Mouse (Mus musculus) ES-E14 (cell line): ENCODE results near the gene Lrp1. TPM values are rescaled to one million over a fixed set of nuclear protein-coding genes. Genes with fewer than 3 reads are reported as not detected.

Source experiments
- DNase-seq: peaks from one replicate; pipeline ENCODE4 v3.0.0-alpha.2; 2013; ENCODE audit warnings: low read depth, low spot score
- H3K27ac ChIP-seq: 2 replicates; pipeline ENCODE4 v1.5.1; 2012; ENCODE audit warnings: low read depth, mild to moderate bottlenecking, low read length, moderate library complexity, mixed read lengths; ENCODE audit not compliant: poor library complexity, insufficient read depth, severe bottlenecking
- H3K36me3 ChIP-seq: 2 replicates; pipeline ENCODE4 v1.6.1; 2012; ENCODE audit warnings: mild to moderate bottlenecking, low read length, moderate library complexity, mixed read lengths; ENCODE audit not compliant: control insufficient read depth, poor library complexity, insufficient read depth, severe bottlenecking
- H3K4me1 ChIP-seq, 2 experiments: fragments of 150-350 bp in 1 of 2; sonication (generic) in 1 of 2; 2 replicates each; pipeline ENCODE4 v1.6.1; 2012; ENCODE audit warnings: low read length in 2 of 2, mild to moderate bottlenecking in 1 of 2, mixed read lengths in 1 of 2; ENCODE audit not compliant: control insufficient read depth in 2 of 2, insufficient read depth in 2 of 2, poor library complexity in 1 of 2
- H3K4me3 ChIP-seq, 2 experiments: fragments of 150-350 bp in 1 of 2; sonication (generic) in 1 of 2; 2 replicates each; pipeline ENCODE4 v1.5.1; 2012; ENCODE audit warnings: low read length in 2 of 2, low read depth in 1 of 2, mild to moderate bottlenecking in 1 of 2, mixed read lengths in 1 of 2; ENCODE audit not compliant: insufficient read depth in 1 of 2, poor library complexity in 1 of 2, severe bottlenecking in 1 of 2
- H3K9ac ChIP-seq: 2 replicates; pipeline ENCODE4 v1.6.1; 2012; ENCODE audit warnings: low read depth, mild to moderate bottlenecking, low read length, mixed read lengths; ENCODE audit not compliant: poor library complexity, insufficient read depth, severe bottlenecking
- H3K9me3 ChIP-seq: fragments of 150-350 bp; sonication (generic); 2 replicates; pipeline ENCODE4 v1.6.1; 2012; ENCODE audit warnings: low read depth, mild to moderate bottlenecking, low read length; ENCODE audit not compliant: control insufficient read depth, insufficient read depth
- CHD2 ChIP-seq: IDR thresholded peaks from 2 replicates; pipeline ENCODE4 v1.6.1; 2014; ENCODE audit warnings: mild to moderate bottlenecking, low read depth, low read length, inconsistent platforms
- HCFC1 ChIP-seq: IDR thresholded peaks from 2 replicates; pipeline ENCODE4 v1.6.1; 2012; ENCODE audit warnings: low read length, inconsistent platforms, borderline replicate concordance; ENCODE audit not compliant: insufficient read depth
- MAFK ChIP-seq: IDR thresholded peaks from 2 replicates; pipeline ENCODE4 v1.6.1; 2014; ENCODE audit warnings: mild to moderate bottlenecking, low read depth, low read length, inconsistent platforms; ENCODE audit not compliant: insufficient read depth
- ZC3H11A ChIP-seq: IDR thresholded peaks from 2 replicates; pipeline ENCODE4 v1.6.1; 2012; ENCODE audit warnings: low read depth, mild to moderate bottlenecking, inconsistent platforms, low read length, borderline replicate concordance
- ZNF384 ChIP-seq: IDR thresholded peaks from 2 replicates; pipeline ENCODE4 v1.6.1; 2012; ENCODE audit warnings: low read depth, low read length, inconsistent platforms
- in situ Hi-C, 2 experiments: fragments of 600-800 bp; cut with MboI; formaldehyde crosslinking; loops; one replicate each; pipeline ENCODE4 v1.15.1; 2025; ENCODE audit warnings: low sequenced_read_pairs in 2 of 2, inconsistent platforms in 1 of 2; ENCODE audit not compliant: unreplicated experiment in 2 of 2
- total RNA-seq: library from RNA; depleted of rRNA; stranded (reverse); fragments of 300-350 nt; gene quantifications from 2 replicates; pipeline ENCODE4 v1.2.3, GENCODE M21; 2012

Gene Lrp1
- total RNA-seq, 1 experiment = 69.6 TPM

DNA sequence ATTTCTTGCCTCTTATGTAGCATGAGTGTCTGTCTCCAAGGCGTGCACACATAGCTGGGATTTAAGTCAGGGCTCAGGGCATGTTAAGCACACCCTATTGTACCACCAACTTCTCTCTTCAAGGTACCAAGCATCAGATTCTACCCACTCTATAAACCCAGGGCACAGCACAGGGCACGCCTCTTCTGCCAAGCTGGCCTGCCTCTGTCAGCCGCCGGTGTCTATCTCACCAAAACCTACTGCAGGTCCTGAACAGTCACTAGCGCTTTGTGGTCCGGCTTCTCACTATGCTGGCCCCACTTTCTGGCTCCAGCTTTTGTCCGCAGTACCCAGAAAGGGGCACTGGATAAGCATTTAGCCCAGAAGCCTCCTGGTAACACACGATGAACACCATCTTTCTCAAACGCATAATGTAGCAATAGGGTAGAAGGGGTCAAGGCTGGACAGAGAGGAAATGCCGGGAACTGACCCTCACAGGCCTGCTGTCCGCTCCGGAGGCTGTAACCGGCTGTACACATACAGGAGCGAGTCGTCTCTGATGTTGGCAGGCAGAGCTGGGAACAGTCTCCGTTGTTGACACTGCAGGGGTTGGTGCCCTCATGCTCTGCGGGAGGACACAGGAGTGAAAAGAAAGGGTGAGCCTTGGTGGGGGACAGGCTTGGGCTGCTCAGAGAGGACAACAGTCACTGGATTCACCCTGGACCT, 49.9 kb downstream of the Lrp1 start:
- no peaks in the 10 kb centered on the region for H3K9me3 ChIP-seq
- no peak overlapping the region for H3K4me3 ChIP-seq
- peaks cover 5% of the 10 kb centered on the region; the same call in 1 of the 2 replicates for H3K36me3 ChIP-seq
- no peak overlapping the region for H3K9ac ChIP-seq
- TF ChIP-seq MAFK (no peak), ZNF384 (no peak), CHD2 (no peak), HCFC1 (no peak), ZC3H11A (no peak)
- no peak for DNase-seq
- no peak overlapping the region for H3K27ac ChIP-seq
- in situ Hi-C loops = no loop called here
- no peaks in the 10 kb centered on the region for H3K4me1 ChIP-seq

DNA sequence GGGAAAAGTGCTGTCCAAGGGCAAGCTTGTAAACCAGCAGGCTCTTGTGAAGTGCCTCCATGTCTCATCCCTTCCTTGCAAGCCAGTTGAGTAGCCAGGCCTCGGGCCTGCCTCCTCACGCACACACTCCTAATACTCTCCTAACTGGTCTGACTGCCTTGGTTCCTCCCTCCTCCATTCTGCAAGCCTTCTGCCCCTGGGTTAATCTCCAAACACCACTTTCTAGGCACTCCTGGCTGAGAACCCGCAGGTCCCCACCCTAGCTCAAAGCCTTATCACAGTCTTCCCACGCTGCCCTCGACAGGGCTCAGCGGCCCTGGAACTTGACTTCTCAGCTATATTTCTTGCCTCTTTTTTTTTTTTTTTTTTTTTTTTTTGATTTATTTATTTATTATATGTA, 50.6 kb downstream of the Lrp1 start:
- no peaks in the 10 kb centered on the region for H3K4me1 ChIP-seq
- H3K27ac ChIP-seq = no peak overlapping the region
- TF ChIP-seq MAFK = no peak
- no peak for TF ChIP-seq ZNF384
- TF ChIP-seq CHD2 = no peak
- TF ChIP-seq ZC3H11A = no peak
- H3K4me3 ChIP-seq = no peak overlapping the region
- in situ Hi-C loops = no loop called here
- H3K9ac ChIP-seq = no peak overlapping the region
- no peak for DNase-seq
- no peaks in the 10 kb centered on the region for H3K9me3 ChIP-seq
- H3K36me3 ChIP-seq = peaks cover 5% of the 10 kb centered on the region; the same call in 1 of the 2 replicates

DNA sequence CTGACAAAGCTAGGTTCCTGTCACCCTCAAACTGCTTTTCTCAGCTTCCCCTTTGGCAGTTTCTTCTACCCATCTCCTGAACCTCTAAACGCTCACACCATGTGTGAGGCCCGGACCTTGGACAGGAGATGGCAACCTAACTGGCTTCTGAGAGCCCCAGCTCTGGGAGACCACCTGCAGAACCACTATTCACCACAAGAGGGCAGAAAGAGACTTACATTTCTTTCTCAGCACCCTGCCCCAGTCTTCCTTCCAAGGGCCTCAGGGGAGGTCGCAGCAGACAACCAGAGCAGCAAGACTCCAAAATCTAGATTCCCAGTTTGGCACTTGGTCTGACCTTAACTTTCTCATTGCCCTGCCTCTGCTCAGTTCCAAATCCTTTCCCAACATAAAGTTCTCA, 51.5 kb downstream of the Lrp1 start:
- in situ Hi-C loops = loop anchor here in 1 of 2 experiments (5.0 kb wide), 1 partner anchor 63 kb away; no protein-coding TSS in a partner anchor
- no peak overlapping the region for H3K27ac ChIP-seq
- H3K4me1 ChIP-seq = peaks cover 0 to 2% of the 10 kb centered on the region in 2 experiments; a peak in 1 of 4 replicates
- DNase-seq = peak; percentile 81
- peaks cover 2% of the 10 kb centered on the region; the same call in 1 of the 2 replicates for H3K36me3 ChIP-seq
- no peaks in the 10 kb centered on the region for H3K9me3 ChIP-seq
- no peak overlapping the region for H3K4me3 ChIP-seq
- H3K9ac ChIP-seq = no peak overlapping the region
- TF ChIP-seq ZC3H11A (peak; percentile 70), HCFC1 (no peak), MAFK (no peak)

DNA sequence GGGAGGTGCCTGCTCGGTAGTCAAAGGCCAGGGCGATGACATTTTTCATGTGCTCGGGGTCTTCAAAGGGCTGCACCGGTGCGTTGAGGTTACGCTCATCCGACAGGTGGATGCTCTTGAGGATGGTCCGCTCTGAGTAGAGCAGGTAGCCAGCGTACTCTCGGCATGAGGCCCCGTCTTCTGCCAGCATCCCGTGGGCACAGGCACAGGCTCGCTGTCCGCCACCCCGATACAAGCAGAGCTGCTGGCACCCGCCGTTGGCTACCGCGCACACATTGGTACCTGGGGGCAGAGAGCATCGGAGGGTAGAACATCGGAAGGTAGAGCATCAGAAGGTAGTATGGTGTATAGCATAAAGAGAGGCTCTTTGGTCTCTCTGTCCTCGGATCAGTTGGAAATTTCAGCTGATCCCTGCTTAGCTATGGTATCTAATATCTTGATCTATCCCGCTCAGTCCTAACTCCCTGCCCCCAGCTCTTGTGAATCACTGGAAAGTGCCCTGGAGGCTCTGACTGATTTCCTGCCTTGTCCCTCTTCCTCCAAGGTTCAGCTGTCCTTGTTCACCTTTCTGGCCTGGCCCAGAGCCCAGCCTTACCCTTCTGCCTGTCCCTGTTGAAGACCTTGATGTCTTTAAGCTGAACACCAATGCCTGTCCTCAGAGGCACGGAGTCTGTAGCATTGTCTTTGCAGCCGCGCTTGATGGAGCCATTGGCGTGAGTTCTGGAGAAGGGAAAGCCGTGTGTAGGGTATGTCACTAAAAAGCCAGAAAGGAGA, 54.2 kb downstream of the Lrp1 start:
- Histone ChIP-seq H3K36me3 (no peaks in the 10 kb centered on the region; the same call in 1 of the 2 replicates), H3K4me1 (peaks cover 0 to 23% of the 10 kb centered on the region in 2 experiments; a peak in 1 of 4 replicates), H3K27ac (no peak overlapping the region), H3K9me3 (no peaks in the 10 kb centered on the region), H3K4me3 (no peak overlapping the region), H3K9ac (no peak overlapping the region)
- in situ Hi-C loops = loop anchor here in 1 of 2 experiments (5.0 kb wide), 1 partner anchor 66 kb away; no protein-coding TSS in a partner anchor
- no peak for TF ChIP-seq ZNF384
- no peak for DNase-seq
